Mouse (Mus musculus) stomach, embryonic 15.5 days (tissue): Measurements from ENCODE around the gene Rexo1. TPM values are rescaled to one million over a fixed set of nuclear protein-coding genes. Genes with fewer than 3 reads are reported as not detected.

Experiments
- ATAC-seq: fragments of 200-750 bp; cut with Nextera tagmentation; 2 replicates; pipeline ENCODE4 v1.8.0; 2017; ENCODE audit warnings: low read depth, moderate number of reproducible peaks, moderate TSS enrichment; ENCODE audit not compliant: insufficient read depth, low FRiP score
- H3K27ac ChIP-seq: fragments of 300-500 bp; sonication (generic); 2 replicates; pipeline ENCODE4 v1.5.1; 2015; ENCODE audit warnings: mild to moderate bottlenecking, inconsistent platforms
- H3K27me3 ChIP-seq: fragments of 300-500 bp; sonication (generic); replicated peaks from 2 replicates; pipeline ENCODE4 v1.6.1; 2015; ENCODE audit warnings: inconsistent platforms
- H3K36me3 ChIP-seq: fragments of 300-500 bp; sonication (generic); 2 replicates; pipeline ENCODE4 v1.6.1; 2015; ENCODE audit warnings: inconsistent platforms
- H3K4me1 ChIP-seq: fragments of 300-500 bp; sonication (generic); 2 replicates; pipeline ENCODE4 v1.6.1; 2015; ENCODE audit warnings: inconsistent platforms
- H3K4me2 ChIP-seq: fragments of 300-500 bp; sonication (generic); 2 replicates; pipeline ENCODE4 v1.6.1; 2015; ENCODE audit warnings: mild to moderate bottlenecking, inconsistent platforms
- H3K4me3 ChIP-seq: fragments of 300-500 bp; sonication (generic); replicated peaks from 2 replicates; pipeline ENCODE4 v1.5.1; 2015; ENCODE audit warnings: inconsistent platforms
- H3K9ac ChIP-seq: fragments of 300-500 bp; sonication (generic); 2 replicates; pipeline ENCODE4 v1.6.1; 2015; ENCODE audit warnings: inconsistent platforms
- H3K9me3 ChIP-seq: fragments of 300-500 bp; sonication (generic); 2 replicates; pipeline ENCODE4 v1.6.1; 2016; ENCODE audit warnings: inconsistent platforms
- WGBS: fragments of 180-500 bp; shearing (Covaris S2); methylation state at CpG from one replicate; pipeline ENCODE4 v1.1.7; 2015; 5-methylcytosine and 5-hydroxymethylcytosine counted together
- polyA plus RNA-seq: library from polyadenylated mRNA; unstranded; fragments of >200 nt; fragmentation: Nextera tagmentation; extraction: Ambion mirVana; gene quantifications from 2 replicates; pipeline ENCODE4 v1.2.1, GENCODE M21; 2015

The Rexo1 gene
- polyA plus RNA-seq, 1 experiment from 2014 or later: 23.2 TPM

DNA sequence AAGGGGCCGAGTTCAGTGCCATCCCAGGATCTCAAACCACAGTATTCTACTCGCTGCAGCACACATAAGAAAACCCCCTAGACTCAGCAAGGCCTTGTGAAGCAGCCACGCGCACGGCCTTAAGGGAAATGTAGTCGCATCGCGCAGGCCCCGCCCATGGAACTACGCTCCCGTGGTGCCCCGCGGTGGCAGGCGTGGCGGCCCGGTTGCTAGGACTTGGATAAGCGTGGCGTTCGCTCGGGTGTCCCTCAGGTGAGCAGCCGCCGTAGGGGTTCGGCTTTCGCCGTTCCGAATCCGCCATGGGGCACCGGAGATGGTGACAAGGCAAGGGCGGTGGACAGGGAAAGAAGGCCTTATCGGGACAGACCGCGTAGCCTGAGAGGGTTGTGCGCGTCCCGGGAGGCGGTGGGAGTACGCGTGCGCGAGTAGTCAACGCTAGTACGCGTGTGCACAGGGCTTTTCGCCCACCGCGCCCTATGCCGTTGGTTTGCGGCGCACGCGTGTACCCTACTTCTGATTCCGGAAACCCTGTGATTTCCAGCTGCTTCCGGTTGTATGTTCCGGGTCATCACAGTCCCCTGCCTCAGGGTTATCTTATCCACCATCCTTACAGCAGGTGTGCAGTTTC is 41.5 kb upstream of the Rexo1 start, which contains the start of the genes Scamp4 and Adat3:
TSS of gene Scamp4 (plus strand) at position 175 of the 628 bp plus-strand sequence.
TSS of gene Adat3 (plus strand) at position 183 of the 628 bp plus-strand sequence.
- Histone ChIP-seq H3K9me3 (no peaks in the 10 kb centered on the region), H3K36me3 (peaks cover 17% of the 10 kb centered on the region), H3K27ac (peak within 1 kb of the TSS; percentile 93), H3K4me2 (peak within 1 kb of the TSS; percentile 86), H3K4me3 (peak within 1 kb of the TSS; percentile 82), H3K4me1 (peaks cover 18% of the 10 kb centered on the region), H3K9ac (peak within 1 kb of the TSS; percentile 59), H3K27me3 (no peaks in the 10 kb centered on the region)
- under 1% methylated on average over 53 of the region's 54 CpGs for WGBS
- peak; percentile 93 for ATAC-seq

DNA sequence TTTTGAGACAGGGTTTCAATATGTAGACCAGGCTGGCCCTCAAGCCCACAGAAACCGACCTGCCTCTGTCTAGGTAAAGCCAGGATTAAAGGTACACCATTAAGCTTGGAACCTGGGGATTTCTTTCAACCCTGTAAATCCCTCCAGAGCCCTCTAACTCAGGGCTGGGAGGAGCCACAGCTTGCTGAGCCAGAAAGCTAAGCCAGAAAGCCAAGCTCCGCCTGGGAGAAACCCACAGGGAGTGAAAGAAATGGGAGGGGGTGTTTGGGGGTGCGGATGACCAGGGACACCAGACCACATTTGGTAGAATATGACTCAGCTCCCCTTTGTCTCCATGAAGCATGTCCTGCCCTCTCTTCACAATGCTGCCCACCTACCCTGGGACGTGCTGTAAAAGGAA is 35.0 kb upstream of the Rexo1 start:
- H3K4me1 ChIP-seq: no peaks in the 10 kb centered on the region
- no peak overlapping the region for H3K4me3 ChIP-seq
- H3K4me2 ChIP-seq: no peak overlapping the region
- no peaks in the 10 kb centered on the region for H3K9me3 ChIP-seq
- 35% methylated on average over 4 of the region's 4 CpGs for WGBS
- no peaks in the 10 kb centered on the region for H3K27me3 ChIP-seq
- H3K27ac ChIP-seq: no peak overlapping the region
- no peak; the same call in 1 of the 2 replicates for ATAC-seq
- H3K9ac ChIP-seq: no peak overlapping the region
- H3K36me3 ChIP-seq: no peaks in the 10 kb centered on the region

DNA sequence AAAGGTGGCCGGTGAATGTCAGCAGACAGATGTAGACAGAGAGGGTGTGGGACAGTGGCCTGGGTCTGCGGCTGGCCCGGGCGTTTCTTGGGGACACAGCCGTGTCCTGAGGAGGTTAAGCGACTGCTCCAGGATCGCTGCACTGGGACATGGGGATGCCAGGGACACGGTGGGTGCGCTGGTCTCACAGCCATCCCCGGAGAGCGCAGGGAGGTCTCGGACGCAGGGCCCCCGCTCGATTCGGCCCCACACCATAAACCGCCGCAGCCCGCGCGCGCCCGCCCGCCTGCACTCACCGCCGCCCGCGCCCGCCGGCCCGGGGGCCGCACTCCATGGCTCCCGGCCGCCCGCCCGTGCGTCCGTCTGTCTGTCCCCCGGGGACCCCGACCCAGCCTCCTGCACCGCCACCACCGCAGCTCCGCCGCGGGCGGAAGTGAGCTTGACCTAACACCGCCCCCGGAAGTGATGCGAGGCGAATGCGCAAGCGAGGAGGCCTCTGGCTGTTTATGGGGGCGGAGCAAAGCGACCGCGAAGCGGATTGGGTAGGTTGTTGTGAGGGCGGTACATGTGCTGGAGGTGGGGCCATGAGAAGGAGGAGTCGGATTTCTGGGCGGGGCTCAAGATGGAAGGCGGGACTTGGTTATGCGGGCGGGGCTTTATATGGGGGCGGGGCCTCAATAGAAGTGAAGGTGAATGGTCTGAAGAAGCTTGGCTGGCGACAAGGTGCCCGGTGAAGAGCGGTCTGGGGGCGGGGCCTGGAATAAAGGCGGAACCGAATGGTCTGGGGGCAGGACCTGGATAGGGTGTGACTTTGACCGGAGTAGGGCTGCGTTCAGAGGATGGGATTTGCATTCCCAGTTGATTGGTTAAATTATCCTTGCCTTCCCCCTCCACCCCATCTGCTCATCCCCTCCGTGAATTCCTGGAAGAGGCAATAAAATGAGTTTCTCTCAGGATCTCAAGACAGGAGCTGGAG is 28.8 kb upstream of the Rexo1 start, which contains the start of gene Abhd17a:
TSS of gene Abhd17a (minus strand) at position 463 of the 976 bp plus-strand sequence.
- Histone ChIP-seq H3K27ac (0 out of 2 replicates have a peak within 1 kb of the TSS, but pooled peaks have one; percentile 13), H3K27me3 (no peaks in the 10 kb centered on the region), H3K4me3 (peak within 1 kb of the TSS; percentile 88), H3K4me2 (peak within 1 kb of the TSS; percentile 95), H3K36me3 (peaks cover 8% of the 10 kb centered on the region; the same call in 1 of the 2 replicates), H3K4me1 (peaks cover 24% of the 10 kb centered on the region), H3K9ac (peak within 1 kb of the TSS; percentile 85), H3K9me3 (no peaks in the 10 kb centered on the region)
- ATAC-seq: peak; percentile 96
- under 1% methylated on average over 66 of the region's 73 CpGs for WGBS

DNA sequence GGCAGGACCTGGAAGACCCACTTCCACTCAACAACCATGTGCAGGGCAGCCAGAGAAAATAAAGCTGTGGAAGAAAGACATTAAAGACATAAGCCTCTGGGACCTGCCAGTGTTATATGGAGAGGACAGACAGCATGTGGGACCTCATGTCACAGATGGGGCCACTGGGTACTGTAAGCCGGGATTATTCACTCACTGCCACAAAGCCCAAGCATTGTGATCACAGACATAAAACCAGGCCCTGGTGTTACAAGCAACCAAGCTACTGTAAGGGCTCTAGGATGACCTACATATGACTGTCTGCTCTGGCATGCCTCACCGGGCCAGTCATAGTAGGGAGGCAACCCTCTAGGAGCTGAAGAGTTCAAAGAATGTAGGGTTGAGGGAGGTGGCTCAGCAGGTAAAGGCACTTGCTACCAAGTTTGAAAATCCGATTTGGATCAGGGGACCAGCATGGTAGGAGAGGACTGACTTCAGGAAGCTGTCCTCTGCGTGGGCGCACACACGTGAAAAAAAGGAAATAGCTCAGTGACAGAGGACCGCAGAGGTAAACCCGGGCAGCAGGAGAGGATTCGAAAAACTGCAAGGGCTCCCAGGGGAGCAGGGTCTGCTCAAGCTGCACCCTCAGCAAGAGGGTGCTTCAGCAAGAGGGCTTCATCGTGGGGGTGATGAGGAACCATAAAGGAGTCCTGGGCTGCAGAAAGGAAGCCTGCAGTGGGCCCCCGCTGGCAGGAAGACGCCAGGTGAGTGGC is 27.9 kb upstream of the Rexo1 start:
- peak overlapping the region; percentile 85 for H3K9ac ChIP-seq
- H3K4me1 ChIP-seq: peaks cover 24% of the 10 kb centered on the region
- peak overlapping the region; percentile 88 for H3K4me3 ChIP-seq
- no peaks in the 10 kb centered on the region for H3K27me3 ChIP-seq
- no peaks in the 10 kb centered on the region for H3K9me3 ChIP-seq
- 14% methylated on average over 12 of the region's 12 CpGs for WGBS
- ATAC-seq: no peak
- H3K4me2 ChIP-seq: peak overlapping the region; percentile 95
- peaks cover 14% of the 10 kb centered on the region; the same call in 1 of the 2 replicates for H3K36me3 ChIP-seq
- 0 out of 2 replicates have a peak overlapping the region, but pooled peaks have one; percentile 13 for H3K27ac ChIP-seq

DNA sequence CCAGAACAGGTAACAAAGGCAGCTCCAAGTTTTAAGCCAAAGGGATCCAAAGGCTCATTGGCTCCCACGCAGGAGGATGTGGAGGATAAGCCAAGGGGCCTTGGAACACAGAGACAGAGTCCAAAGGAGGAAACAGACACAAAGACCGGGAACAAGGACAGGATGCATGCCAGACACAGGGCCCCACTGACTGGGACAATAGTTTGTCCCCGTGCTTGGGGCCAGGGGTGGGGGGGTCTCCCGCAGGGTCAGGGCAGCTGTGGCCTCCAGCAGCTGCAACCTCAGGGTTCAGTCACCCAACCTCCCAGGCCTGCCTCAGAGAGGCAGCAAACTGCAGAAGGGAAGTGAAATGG is 25.9 kb upstream of the Rexo1 start:
- Histone ChIP-seq H3K4me1 (peaks cover 24% of the 10 kb centered on the region), H3K9ac (no peak overlapping the region), H3K9me3 (no peaks in the 10 kb centered on the region), H3K4me2 (0 out of 2 replicates have a peak overlapping the region, but pooled peaks have one; percentile 0), H3K27ac (peak overlapping the region; percentile 57; the same call in 1 of the 2 replicates), H3K27me3 (no peaks in the 10 kb centered on the region), H3K4me3 (no peak overlapping the region), H3K36me3 (peaks cover 21% of the 10 kb centered on the region; the same call in 1 of the 2 replicates)
- ATAC-seq: no peak
- WGBS: 53% methylated on average over 3 of the region's 4 CpGs

- Histone ChIP-seq H3K4me2 (peak overlapping the region; percentile 0; the same call in 1 of the 2 replicates), H3K4me1 (peaks cover 24% of the 10 kb centered on the region), H3K9ac (no peak overlapping the region), H3K27me3 (no peaks in the 10 kb centered on the region), H3K36me3 (peaks cover 21% of the 10 kb centered on the region; the same call in 1 of the 2 replicates), H3K27ac (peak overlapping the region; percentile 57; the same call in 1 of the 2 replicates), H3K4me3 (peak overlapping the region; percentile 16), H3K9me3 (no peaks in the 10 kb centered on the region)
- 93% methylated on average over 48 of the region's 51 CpGs for WGBS
- no peak for ATAC-seq
Observed at GRCm38 (mm10) chr10:80586407-80587304, 25.3 kb upstream of the Rexo1 start.

DNA sequence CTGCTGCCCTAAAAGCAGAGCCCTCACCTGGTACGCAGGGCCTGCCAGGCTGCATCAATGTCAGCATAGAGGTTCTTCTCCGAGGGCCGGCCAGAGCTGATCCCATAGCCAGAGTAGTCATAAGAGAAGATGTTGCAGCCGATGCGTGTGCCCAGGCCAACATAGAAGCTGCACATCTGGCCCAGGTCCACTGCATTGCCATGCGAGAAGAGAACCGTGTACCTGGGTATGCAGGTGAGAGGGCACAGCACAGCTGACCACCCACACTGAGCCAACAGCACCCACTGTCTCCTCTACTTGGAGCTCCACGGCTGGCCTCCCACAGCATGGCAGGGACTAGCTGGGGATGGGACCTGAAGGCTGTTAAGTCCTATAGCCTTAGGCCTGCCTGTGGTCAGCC is 24.2 kb upstream of the Rexo1 start:
- no peak overlapping the region; the same call in 1 of the 2 replicates for H3K4me3 ChIP-seq

GRCm38 (mm10) chr10:80584642-80585552 is 23.5 kb upstream of the Rexo1 start:
- ATAC-seq: peak; percentile 14; the same call in 1 of the 2 replicates
- Histone ChIP-seq H3K27me3 (no peaks in the 10 kb centered on the region), H3K9me3 (no peaks in the 10 kb centered on the region), H3K4me2 (peak overlapping the region; percentile 6; the same call in 1 of the 2 replicates), H3K4me1 (peaks cover 24% of the 10 kb centered on the region), H3K9ac (no peak overlapping the region), H3K27ac (no peak overlapping the region), H3K4me3 (no peak overlapping the region; the same call in 1 of the 2 replicates), H3K36me3 (peaks cover 23% of the 10 kb centered on the region; the same call in 1 of the 2 replicates)
- WGBS: 76% methylated on average over 12 of the region's 12 CpGs

More for the DNA sequence above, 24.2 kb upstream of the Rexo1 start:
- Histone ChIP-seq H3K36me3 (peaks cover 23% of the 10 kb centered on the region; the same call in 1 of the 2 replicates), H3K9ac (no peak overlapping the region), H3K27ac (no peak overlapping the region), H3K4me2 (peak overlapping the region; percentile 6; the same call in 1 of the 2 replicates), H3K9me3 (no peaks in the 10 kb centered on the region), H3K27me3 (no peaks in the 10 kb centered on the region), H3K4me1 (peaks cover 24% of the 10 kb centered on the region)
- no peak for ATAC-seq
- WGBS: 94% methylated on average over 8 of the region's 8 CpGs

DNA sequence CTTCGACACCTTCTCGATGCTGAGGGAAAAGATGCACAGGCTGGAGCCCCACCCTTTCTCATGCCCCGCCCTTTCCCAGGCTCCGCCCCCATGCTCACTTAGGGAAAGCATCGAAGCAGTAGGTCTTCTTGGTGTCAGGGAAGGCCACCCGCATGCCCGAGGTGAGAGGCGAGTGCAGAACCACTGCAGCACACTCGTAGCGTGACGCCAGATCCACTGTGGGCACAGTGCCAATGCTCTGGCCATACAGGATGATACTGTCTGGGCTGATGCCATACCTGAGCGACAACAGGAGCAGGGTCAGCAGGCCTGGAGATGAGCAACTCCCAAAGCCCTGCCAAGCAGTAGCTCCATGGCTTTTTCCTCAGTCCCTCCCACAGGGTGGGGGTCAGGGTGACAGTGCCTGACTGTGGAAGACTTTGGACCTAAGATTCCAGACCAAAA is 22.7 kb upstream of the Rexo1 start:
- Histone ChIP-seq H3K4me2 (no peak overlapping the region), H3K36me3 (peaks cover 23% of the 10 kb centered on the region; the same call in 1 of the 2 replicates)
- 56% methylated on average over 12 of the region's 12 CpGs for WGBS

More for the DNA sequence above, 22.7 kb upstream of the Rexo1 start:
- no peak overlapping the region for H3K9ac ChIP-seq
- H3K27me3 ChIP-seq: no peaks in the 10 kb centered on the region
- no peak overlapping the region for H3K4me3 ChIP-seq
- H3K27ac ChIP-seq: no peak overlapping the region
- H3K4me1 ChIP-seq: peaks cover 19% of the 10 kb centered on the region
- no peaks in the 10 kb centered on the region for H3K9me3 ChIP-seq
- ATAC-seq: no peak
